Mouse (Mus musculus): ENCODE data around the gene Hdac11. TPM values are rescaled to one million over a fixed set of nuclear protein-coding genes. Genes with fewer than 3 reads are reported as not detected.
A peak's percentile ranks its signal among the peaks of the same experiment; 100 is the strongest.

Hdac11 gene
- polyA plus RNA-seq, 1 experiment from 2014 or later, result 12.2 TPM

GRCm38 (mm10) chr6:91139846-91140245 is 16.6 kb upstream of the Hdac11 start:
- no peak overlapping the region for H3K9ac ChIP-seq
- ATAC-seq (ENCODE audit: insufficient number of reproducible peaks, low FRiP score, low TSS enrichment, low read depth), result no peak
- 26% methylated on average over 4 of the region's 4 CpGs for WGBS
- no peaks in the 10 kb centered on the region for H3K36me3 ChIP-seq
- no peak overlapping the region for H3K27ac ChIP-seq (replicated peaks)
- H3K27me3 ChIP-seq, result no peaks in the 10 kb centered on the region
- H3K4me2 ChIP-seq (replicated peaks), result no peak overlapping the region
- H3K9me3 ChIP-seq (replicated peaks), result no peaks in the 10 kb centered on the region
- no peaks in the 10 kb centered on the region for H3K4me1 ChIP-seq
- no peak overlapping the region for H3K4me3 ChIP-seq (replicated peaks)

- no peak for ATAC-seq (ENCODE audit: insufficient number of reproducible peaks, low FRiP score, low TSS enrichment, low read depth)
- H3K36me3 ChIP-seq, result no peaks in the 10 kb centered on the region
- WGBS, result 66% methylated on average over 3 of the region's 3 CpGs
- H3K4me3 ChIP-seq (replicated peaks), result no peak overlapping the region
- no peaks in the 10 kb centered on the region for H3K27me3 ChIP-seq
- no peak overlapping the region for H3K9ac ChIP-seq
- H3K4me1 ChIP-seq, result peaks cover 13% of the 10 kb centered on the region
- no peaks in the 10 kb centered on the region for H3K9me3 ChIP-seq (replicated peaks)
- no peak overlapping the region for H3K4me2 ChIP-seq (replicated peaks)
- H3K27ac ChIP-seq (replicated peaks), result no peak overlapping the region
These were observed 11.4 kb upstream of the Hdac11 start for GRCm38 (mm10) chr6:91145056-91145455.

GRCm38 (mm10) chr6:91145572-91145971 is 10.9 kb upstream of the Hdac11 start:
- Histone ChIP-seq H3K9me3 (replicated peaks) (no peaks in the 10 kb centered on the region), H3K27ac (replicated peaks) (no peak overlapping the region), H3K27me3 (no peaks in the 10 kb centered on the region), H3K4me1 (peaks cover 13% of the 10 kb centered on the region), H3K36me3 (no peaks in the 10 kb centered on the region), H3K9ac (no peak overlapping the region), H3K4me3 (replicated peaks) (no peak overlapping the region), H3K4me2 (replicated peaks) (no peak overlapping the region)
- WGBS, result 72% methylated on average over 5 of the region's 5 CpGs
- ATAC-seq (ENCODE audit: insufficient number of reproducible peaks, low FRiP score, low TSS enrichment, low read depth), result no peak

- H3K9ac ChIP-seq, result no peak overlapping the region
- 21% methylated on average over 5 of the region's 5 CpGs for WGBS
- no peaks in the 10 kb centered on the region for H3K9me3 ChIP-seq (replicated peaks)
- peak; percentile 75 for ATAC-seq (ENCODE audit: insufficient number of reproducible peaks, low FRiP score, low TSS enrichment, low read depth)
- H3K27me3 ChIP-seq, result no peaks in the 10 kb centered on the region
- H3K36me3 ChIP-seq, result no peaks in the 10 kb centered on the region
- H3K27ac ChIP-seq (replicated peaks), result 0 out of 2 replicates have a peak overlapping the region, but pooled peaks have one; percentile 3
- peaks cover 13% of the 10 kb centered on the region for H3K4me1 ChIP-seq
- H3K4me2 ChIP-seq (replicated peaks), result no peak overlapping the region
- no peak overlapping the region for H3K4me3 ChIP-seq (replicated peaks)
These were observed 9.9 kb upstream of the Hdac11 start for GRCm38 (mm10) chr6:91146443-91147151.

- no peak overlapping the region for H3K4me3 ChIP-seq (replicated peaks)
- no peak overlapping the region for H3K4me2 ChIP-seq (replicated peaks)
- ATAC-seq (ENCODE audit: insufficient number of reproducible peaks, low FRiP score, low TSS enrichment, low read depth), result peak; percentile 65; the same call in 1 of the 2 replicates
- peaks cover 13% of the 10 kb centered on the region for H3K4me1 ChIP-seq
- H3K27me3 ChIP-seq, result no peaks in the 10 kb centered on the region
- 74% methylated on average over 2 of the region's 2 CpGs for WGBS
- H3K9ac ChIP-seq, result no peak overlapping the region
- H3K36me3 ChIP-seq, result no peaks in the 10 kb centered on the region
- no peaks in the 10 kb centered on the region for H3K9me3 ChIP-seq (replicated peaks)
- no peak overlapping the region for H3K27ac ChIP-seq (replicated peaks)
These were observed 9.2 kb upstream of the Hdac11 start for GRCm38 (mm10) chr6:91147152-91147770.

GRCm38 (mm10) chr6:91152892-91153548 is 3.4 kb upstream of the Hdac11 start:
- Histone ChIP-seq H3K9ac (no peak overlapping the region), H3K4me2 (replicated peaks) (peak overlapping the region; percentile 38), H3K9me3 (replicated peaks) (no peaks in the 10 kb centered on the region), H3K27me3 (no peaks in the 10 kb centered on the region), H3K4me1 (peaks cover 40% of the 10 kb centered on the region), H3K36me3 (no peaks in the 10 kb centered on the region), H3K27ac (replicated peaks) (no peak overlapping the region), H3K4me3 (replicated peaks) (peak overlapping the region; percentile 19; the same call in 1 of the 2 replicates)
- WGBS, result 36% methylated on average over 7 of the region's 7 CpGs
- no peak for ATAC-seq (ENCODE audit: insufficient number of reproducible peaks, low FRiP score, low TSS enrichment, low read depth)

GRCm38 (mm10) chr6:91153549-91154064 is 2.9 kb upstream of the Hdac11 start:
- Histone ChIP-seq H3K4me2 (replicated peaks) (peak overlapping the region; percentile 38), H3K9me3 (replicated peaks) (no peaks in the 10 kb centered on the region), H3K4me1 (peaks cover 46% of the 10 kb centered on the region), H3K27me3 (no peaks in the 10 kb centered on the region), H3K27ac (replicated peaks) (no peak overlapping the region), H3K4me3 (replicated peaks) (peak overlapping the region; percentile 19), H3K9ac (no peak overlapping the region), H3K36me3 (no peaks in the 10 kb centered on the region)
- 2% methylated on average over 10 of the region's 10 CpGs for WGBS
- ATAC-seq (ENCODE audit: insufficient number of reproducible peaks, low FRiP score, low TSS enrichment, low read depth), result peak; percentile 48

- WGBS, result 56% methylated on average over 4 of the region's 4 CpGs
- Histone ChIP-seq H3K9me3 (replicated peaks) (no peaks in the 10 kb centered on the region), H3K36me3 (0 out of 2 replicates have a peak, but pooled peaks cover 4% of the 10 kb centered on the region), H3K4me2 (replicated peaks) (no peak overlapping the region), H3K9ac (no peak overlapping the region), H3K4me3 (replicated peaks) (no peak overlapping the region), H3K27ac (replicated peaks) (no peak overlapping the region), H3K27me3 (no peaks in the 10 kb centered on the region), H3K4me1 (peaks cover 53% of the 10 kb centered on the region)
- no peak for ATAC-seq (ENCODE audit: insufficient number of reproducible peaks, low FRiP score, low TSS enrichment, low read depth)
These were observed 1.8 kb upstream of the Hdac11 start for GRCm38 (mm10) chr6:91154685-91155084.

- WGBS, result 68% methylated on average over 3 of the region's 3 CpGs
- H3K4me3 ChIP-seq (replicated peaks), result no peak overlapping the region
- peaks cover 58% of the 10 kb centered on the region for H3K4me1 ChIP-seq
These were observed 1.2 kb upstream of the Hdac11 start for GRCm38 (mm10) chr6:91155286-91155685.

GRCm38 (mm10) chr6:91156062-91156461 is 403 bp upstream of the Hdac11 start:
- 15% methylated on average over 4 of the region's 4 CpGs for WGBS
- peak overlapping the region; percentile 66 for H3K4me3 ChIP-seq (replicated peaks)
- peak overlapping the region; percentile 84 for H3K4me2 ChIP-seq (replicated peaks)
- peak overlapping the region; percentile 83 for H3K27ac ChIP-seq (replicated peaks)
- peaks cover 66% of the 10 kb centered on the region for H3K4me1 ChIP-seq
- 0 out of 2 replicates have a peak, but pooled peaks cover 4% of the 10 kb centered on the region for H3K36me3 ChIP-seq
- H3K27me3 ChIP-seq, result no peaks in the 10 kb centered on the region
- H3K9ac ChIP-seq, result no peak overlapping the region
- ATAC-seq (ENCODE audit: insufficient number of reproducible peaks, low FRiP score, low TSS enrichment, low read depth), result no peak
- H3K9me3 ChIP-seq (replicated peaks), result no peaks in the 10 kb centered on the region

More at GRCm38 (mm10) chr6:91155286-91155685, 1.2 kb upstream of the Hdac11 start:
- no peaks in the 10 kb centered on the region for H3K27me3 ChIP-seq
- ATAC-seq (ENCODE audit: insufficient number of reproducible peaks, low FRiP score, low TSS enrichment, low read depth), result no peak
- H3K4me2 ChIP-seq (replicated peaks), result no peak overlapping the region
- H3K9ac ChIP-seq, result no peak overlapping the region
- no peaks in the 10 kb centered on the region for H3K9me3 ChIP-seq (replicated peaks)
- H3K36me3 ChIP-seq, result 0 out of 2 replicates have a peak, but pooled peaks cover 4% of the 10 kb centered on the region
- H3K27ac ChIP-seq (replicated peaks), result no peak overlapping the region

- Histone ChIP-seq H3K4me2 (replicated peaks) (peak overlapping the region; percentile 84), H3K4me1 (peaks cover 75% of the 10 kb centered on the region), H3K27ac (replicated peaks) (peak overlapping the region; percentile 83), H3K4me3 (replicated peaks) (peak overlapping the region; percentile 66), H3K36me3 (0 out of 2 replicates have a peak, but pooled peaks cover 4% of the 10 kb centered on the region), H3K9me3 (replicated peaks) (no peaks in the 10 kb centered on the region), H3K9ac (peak overlapping the region; percentile 54), H3K27me3 (no peaks in the 10 kb centered on the region)
- no peak for ATAC-seq (ENCODE audit: insufficient number of reproducible peaks, low FRiP score, low TSS enrichment, low read depth)
- WGBS, result 22% methylated on average over 6 of the region's 6 CpGs
These were observed 739 bp downstream of the Hdac11 start for GRCm38 (mm10) chr6:91157237-91157570.

All from embryonic facial prominence, embryonic 15.5 days (tissue).